Mouse (Mus musculus) heart, embryonic 14.5 days (tissue): Measurements from ENCODE around the gene Abi3. TPM values are rescaled to one million over a fixed set of nuclear protein-coding genes. Genes with fewer than 3 reads are reported as not detected.
A peak's percentile ranks its signal among the peaks of the same experiment; 100 is the strongest.

Experiments
- ATAC-seq: fragments of 200-750 bp; cut with Nextera tagmentation; 2 replicates; pipeline ENCODE4 v1.8.0; 2017; ENCODE audit warnings: low read depth, moderate TSS enrichment; ENCODE audit not compliant: insufficient number of reproducible peaks, insufficient read depth, low FRiP score
- H3K27ac ChIP-seq, 2 experiments: fragments of 200-500 bp in 1 of 2; fragments of 300-500 bp in 1 of 2; sonication (generic) in 1 of 2; replicated peaks in 1 of 2; 2 replicates each; pipeline ENCODE4 v1.5.1; 2012 to 2014; ENCODE audit warnings: low read depth in 2 of 2, low read length in 2 of 2, control low read depth in 1 of 2, mild to moderate bottlenecking in 1 of 2, mixed read lengths in 1 of 2; ENCODE audit not compliant: control insufficient read depth in 1 of 2, insufficient read depth in 1 of 2
- H3K27me3 ChIP-seq: fragments of 300-500 bp; sonication (generic); 2 replicates; pipeline ENCODE4 v1.6.1; 2014; ENCODE audit warnings: mild to moderate bottlenecking, low read length, control low read depth; ENCODE audit not compliant: control insufficient read depth, insufficient read depth
- H3K36me3 ChIP-seq: fragments of 300-500 bp; sonication (generic); 2 replicates; pipeline ENCODE4 v1.6.1; 2014; ENCODE audit warnings: mild to moderate bottlenecking, control low read depth, low read length, mixed read lengths; ENCODE audit not compliant: control insufficient read depth, insufficient read depth
- H3K4me1 ChIP-seq, 2 experiments: fragments of 200-500 bp in 1 of 2; fragments of 300-500 bp in 1 of 2; sonication (generic) in 1 of 2; 2 replicates each; pipeline ENCODE4 v1.6.1; 2012 to 2014; ENCODE audit warnings: low read length in 2 of 2, control low read depth in 1 of 2, mixed read lengths in 1 of 2; ENCODE audit not compliant: control insufficient read depth in 2 of 2, insufficient read depth in 2 of 2
- H3K4me2 ChIP-seq: fragments of 300-500 bp; sonication (generic); 2 replicates; pipeline ENCODE4 v1.6.1; 2014; ENCODE audit warnings: mild to moderate bottlenecking, low read length
- H3K4me3 ChIP-seq, 2 experiments: fragments of 200-500 bp in 1 of 2; fragments of 300-500 bp in 1 of 2; sonication (generic) in 1 of 2; 2 replicates each; pipeline ENCODE4 v1.5.1; 2012 to 2014; ENCODE audit warnings: low read length in 2 of 2, mild to moderate bottlenecking in 2 of 2, control low read depth in 1 of 2, low read depth in 1 of 2, moderate library complexity in 1 of 2; ENCODE audit not compliant: control insufficient read depth in 1 of 2, insufficient read depth in 1 of 2
- H3K9ac ChIP-seq: fragments of 300-500 bp; sonication (generic); 2 replicates; pipeline ENCODE4 v1.6.1; 2014; ENCODE audit warnings: mild to moderate bottlenecking, low read length
- H3K9me3 ChIP-seq: fragments of 300-500 bp; sonication (generic); 2 replicates; pipeline ENCODE4 v1.6.1; 2016; ENCODE audit warnings: low read length, control low read depth; ENCODE audit not compliant: control insufficient read depth
- whole genome bisulfite sequencing: fragments of 180-500 bp; shearing (Covaris S2); extraction: QIAGEN DNeasy Blood & Tissue Kit; methylation state at CpG from one replicate; pipeline ENCODE4 v1.1.7; 2014; 5-methylcytosine and 5-hydroxymethylcytosine counted together
- polyA plus RNA-seq: library from polyadenylated mRNA; unstranded; fragments of >200 nt; fragmentation: Nextera tagmentation; extraction: Ambion mirVana; gene quantifications from 2 replicates; pipeline ENCODE4 v1.2.1, GENCODE M21; 2014

Abi3 gene
- polyA plus RNA-seq, 1 experiment from 2014 or later, result 9.0 TPM

DNA sequence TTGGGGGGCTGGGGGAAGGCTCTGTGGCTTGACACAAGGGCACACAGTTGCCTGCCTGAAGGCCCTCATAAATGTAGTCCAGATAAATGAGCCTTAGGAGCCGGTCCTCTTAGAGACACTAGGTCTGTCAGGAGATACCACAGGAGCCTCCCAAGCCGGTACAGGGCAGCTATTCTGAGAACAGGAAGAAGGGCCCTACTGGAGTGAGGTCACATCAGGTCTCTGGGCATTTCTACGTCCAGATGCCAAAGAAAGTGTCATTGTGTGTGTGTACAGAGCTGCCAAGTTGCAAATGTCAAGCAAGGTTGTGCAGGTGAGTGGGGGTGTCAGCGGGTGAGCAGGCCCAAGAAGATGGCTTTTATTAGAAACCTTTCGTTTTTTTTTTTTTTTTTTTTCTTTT is 46.7 kb downstream of the Abi3 start:
- H3K9ac ChIP-seq, result no peak overlapping the region
- WGBS, result 32% methylated on average over 5 of the region's 5 CpGs
- no peak overlapping the region for H3K4me3 ChIP-seq
- no peaks in the 10 kb centered on the region for H3K9me3 ChIP-seq
- no peaks in the 10 kb centered on the region for H3K36me3 ChIP-seq
- H3K4me1 ChIP-seq, result peaks cover 17 to 23% of the 10 kb centered on the region in 2 experiments
- no peak for ATAC-seq
- peaks cover 13% of the 10 kb centered on the region for H3K27me3 ChIP-seq
- no peak overlapping the region for H3K27ac ChIP-seq
- H3K4me2 ChIP-seq, result no peak overlapping the region

- no peaks in the 10 kb centered on the region for H3K36me3 ChIP-seq
- no peak overlapping the region for H3K4me3 ChIP-seq
- 42% methylated on average over 5 of the region's 5 CpGs for WGBS
- peaks cover 17 to 23% of the 10 kb centered on the region in 2 experiments for H3K4me1 ChIP-seq
- ATAC-seq, result no peak
- H3K27me3 ChIP-seq, result peaks cover 13% of the 10 kb centered on the region
- H3K27ac ChIP-seq, result 0 out of 4 replicates have a peak overlapping the region, but pooled peaks have one; percentile 2 to 22
- no peak overlapping the region for H3K9ac ChIP-seq
- H3K9me3 ChIP-seq, result no peaks in the 10 kb centered on the region
- no peak overlapping the region for H3K4me2 ChIP-seq
Observed at GRCm38 (mm10) chr11:95794201-95794600, 48.1 kb downstream of the Abi3 start.

DNA sequence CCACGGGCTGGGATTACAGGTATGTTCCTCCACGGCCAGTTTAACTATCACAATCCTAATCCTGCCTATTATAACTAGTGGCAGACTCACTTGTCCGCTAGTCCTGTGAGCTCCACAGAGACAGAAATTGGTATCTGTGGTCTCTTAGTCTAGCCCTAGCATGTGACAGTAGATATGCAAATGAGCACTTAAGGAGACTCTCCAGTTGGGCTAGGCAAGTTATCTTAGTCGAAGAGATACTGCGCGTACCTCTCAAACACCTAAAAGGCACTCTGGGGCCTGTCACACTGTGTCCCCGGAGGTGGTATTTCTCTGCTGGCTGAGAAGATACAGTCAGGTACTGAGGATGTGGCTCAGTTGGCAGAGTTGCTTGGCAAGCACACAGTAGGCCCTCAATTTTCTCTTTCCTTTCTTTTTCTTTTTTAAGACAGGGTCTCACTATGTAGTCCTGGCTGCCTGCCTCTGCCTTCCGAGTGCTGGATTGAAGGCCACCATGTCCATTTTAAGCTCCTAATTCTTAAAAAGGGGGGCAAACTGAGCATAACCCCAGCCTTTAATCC is 49.2 kb downstream of the Abi3 start:
- no peak overlapping the region for H3K27ac ChIP-seq
- no peak for ATAC-seq

DNA sequence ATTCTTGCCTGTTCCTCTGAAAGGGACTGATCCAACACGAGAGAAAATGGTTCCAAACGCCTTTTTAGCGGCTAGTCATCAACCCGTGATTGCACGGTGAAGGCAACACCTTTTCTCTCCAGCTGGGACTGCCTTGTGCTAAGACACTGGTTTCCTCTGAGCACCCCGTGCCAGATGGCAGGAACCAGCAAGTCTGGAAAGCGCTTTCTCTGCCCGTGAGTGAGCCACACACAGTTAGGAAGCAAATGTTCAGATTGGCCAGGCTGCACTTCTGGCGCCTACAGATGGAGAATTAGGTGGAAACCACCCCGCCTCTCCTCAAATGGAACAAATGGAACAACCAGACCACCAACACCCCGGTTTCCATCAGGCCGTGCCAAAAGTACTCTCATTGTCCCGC is 50.5 kb downstream of the Abi3 start:
- 80% methylated on average over 13 of the region's 13 CpGs for WGBS
- no peaks in the 10 kb centered on the region for H3K9me3 ChIP-seq
- H3K4me3 ChIP-seq, result no peak overlapping the region
- H3K27ac ChIP-seq, result no peak overlapping the region
- ATAC-seq, result no peak
- no peak overlapping the region for H3K4me2 ChIP-seq
- peaks cover 5% of the 10 kb centered on the region; the same call in 1 of the 2 replicates for H3K27me3 ChIP-seq
- no peaks in the 10 kb centered on the region for H3K36me3 ChIP-seq
- no peak overlapping the region for H3K9ac ChIP-seq
- peaks cover 17 to 23% of the 10 kb centered on the region in 2 experiments for H3K4me1 ChIP-seq

More for the DNA sequence above, 49.2 kb downstream of the Abi3 start:
- Histone ChIP-seq H3K4me1 (peaks cover 17 to 23% of the 10 kb centered on the region in 2 experiments), H3K9me3 (no peaks in the 10 kb centered on the region), H3K9ac (no peak overlapping the region), H3K4me3 (no peak overlapping the region), H3K36me3 (no peaks in the 10 kb centered on the region), H3K4me2 (no peak overlapping the region), H3K27me3 (peaks cover 13% of the 10 kb centered on the region)
- 54% methylated on average over 8 of the region's 8 CpGs for WGBS

GRCm38 (mm10) chr11:95789451-95789891 is 52.8 kb downstream of the Abi3 start:
- Histone ChIP-seq H3K27me3 (no peaks in the 10 kb centered on the region), H3K9me3 (peaks cover 5% of the 10 kb centered on the region; the same call in 1 of the 2 replicates), H3K4me2 (no peak overlapping the region), H3K4me3 (no peak overlapping the region), H3K9ac (no peak overlapping the region), H3K36me3 (no peaks in the 10 kb centered on the region), H3K27ac (no peak overlapping the region), H3K4me1 (peaks cover 9% of the 10 kb centered on the region in 2 experiments)
- WGBS, result 79% methylated on average over 8 of the region's 8 CpGs
- ATAC-seq, result no peak

DNA sequence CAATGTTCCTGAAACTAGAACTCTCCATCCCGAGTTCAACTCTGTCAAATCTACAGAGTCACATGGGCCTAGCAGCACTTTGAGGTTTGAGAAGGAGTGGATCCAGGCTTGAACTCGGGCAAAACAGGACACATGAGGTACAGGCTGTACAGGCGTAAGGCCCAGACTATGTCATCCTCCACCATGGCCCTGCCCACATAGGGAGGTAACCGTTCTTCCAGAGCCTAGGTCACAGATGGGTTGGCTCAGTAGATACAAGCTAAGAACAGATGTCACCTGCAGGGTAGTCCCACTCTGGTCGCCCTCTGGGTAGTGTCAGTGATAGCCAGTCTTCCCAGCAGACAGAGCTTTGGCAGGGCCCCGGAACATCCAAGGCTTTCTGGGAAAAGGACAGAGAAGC is 55.8 kb downstream of the Abi3 start:
- no peak overlapping the region for H3K9ac ChIP-seq
- ATAC-seq, result no peak

GRCm38 (mm10) chr11:95785675-95786074 is 56.6 kb downstream of the Abi3 start:
- no peak for ATAC-seq
- Histone ChIP-seq H3K9me3 (peaks cover 5% of the 10 kb centered on the region; the same call in 1 of the 2 replicates), H3K9ac (no peak overlapping the region), H3K27me3 (no peaks in the 10 kb centered on the region), H3K4me1 (no peaks in the 10 kb centered on the region), H3K27ac (no peak overlapping the region), H3K36me3 (no peaks in the 10 kb centered on the region), H3K4me3 (no peak overlapping the region), H3K4me2 (no peak overlapping the region)
- 93% methylated on average over 4 of the region's 4 CpGs for WGBS

More for the DNA sequence above, 55.8 kb downstream of the Abi3 start:
- peaks cover 5% of the 10 kb centered on the region; the same call in 1 of the 2 replicates for H3K9me3 ChIP-seq
- no peak overlapping the region for H3K4me3 ChIP-seq
- H3K4me2 ChIP-seq, result no peak overlapping the region
- no peak overlapping the region for H3K27ac ChIP-seq
- 81% methylated on average over 6 of the region's 6 CpGs for WGBS
- H3K36me3 ChIP-seq, result no peaks in the 10 kb centered on the region
- no peaks in the 10 kb centered on the region for H3K27me3 ChIP-seq
- H3K4me1 ChIP-seq, result no peaks in the 10 kb centered on the region

DNA sequence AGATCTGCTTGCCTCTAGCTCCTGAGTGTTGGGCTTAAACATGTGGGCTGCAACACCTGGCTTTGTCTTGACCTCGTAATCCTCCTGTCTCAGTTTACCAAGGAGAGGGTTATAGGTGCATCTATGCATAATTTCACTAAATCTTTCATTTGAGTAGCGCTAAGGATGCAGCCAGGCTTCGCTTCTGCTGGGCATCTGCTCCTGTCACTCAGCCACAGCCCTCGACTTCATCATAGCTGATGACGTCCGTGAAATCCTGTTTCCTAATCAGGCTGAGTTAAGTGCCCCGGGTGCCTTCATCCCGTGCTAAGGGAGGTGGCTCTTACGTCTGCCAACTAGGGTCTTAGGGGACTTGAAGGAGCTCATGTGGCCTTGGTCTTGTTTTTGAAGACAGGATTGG is 58.3 kb downstream of the Abi3 start:
- no peak overlapping the region for H3K9ac ChIP-seq
- H3K4me1 ChIP-seq, result no peaks in the 10 kb centered on the region
- no peak overlapping the region for H3K4me2 ChIP-seq
- no peak overlapping the region for H3K27ac ChIP-seq
- no peaks in the 10 kb centered on the region for H3K36me3 ChIP-seq
- H3K27me3 ChIP-seq, result no peaks in the 10 kb centered on the region
- H3K9me3 ChIP-seq, result peaks cover 5% of the 10 kb centered on the region; the same call in 1 of the 2 replicates
- no peak for ATAC-seq
- no peak overlapping the region for H3K4me3 ChIP-seq
- WGBS, result 62% methylated on average over 9 of the region's 9 CpGs
